Mouse (Mus musculus) heart, adult 8-10 months (tissue): ENCODE measurements at regions not wholly inside any gene's neighbourhood (a gene's known extent, or its start where the extent isn't known, plus 50 kb on each side); places are given as distances from the start of the nearest gene placed in this dataset.

ENCODE experiments used
- DNase-seq: peaks from one replicate; pipeline ENCODE4 v3.0.0; 2022; ENCODE audit warnings: low spot score

DNA sequence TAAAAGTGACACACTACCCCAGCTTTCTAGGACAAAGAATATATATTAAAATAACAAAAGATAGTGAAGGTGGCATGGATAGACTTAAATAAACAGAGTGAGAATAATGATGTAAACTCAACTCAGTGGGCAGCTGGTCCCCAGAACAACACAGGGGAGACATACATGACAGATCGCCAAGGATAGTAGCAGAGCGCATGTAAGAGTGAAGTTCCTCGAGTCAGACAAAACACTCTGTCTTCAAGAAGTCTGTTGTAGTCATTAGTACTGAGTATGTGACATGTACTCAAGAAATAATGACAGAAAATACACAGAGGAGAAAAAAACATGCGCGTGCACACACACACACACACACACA lies 74.8 kb upstream of the Stxbp5l start:
- DNase-seq = no peak

DNA sequence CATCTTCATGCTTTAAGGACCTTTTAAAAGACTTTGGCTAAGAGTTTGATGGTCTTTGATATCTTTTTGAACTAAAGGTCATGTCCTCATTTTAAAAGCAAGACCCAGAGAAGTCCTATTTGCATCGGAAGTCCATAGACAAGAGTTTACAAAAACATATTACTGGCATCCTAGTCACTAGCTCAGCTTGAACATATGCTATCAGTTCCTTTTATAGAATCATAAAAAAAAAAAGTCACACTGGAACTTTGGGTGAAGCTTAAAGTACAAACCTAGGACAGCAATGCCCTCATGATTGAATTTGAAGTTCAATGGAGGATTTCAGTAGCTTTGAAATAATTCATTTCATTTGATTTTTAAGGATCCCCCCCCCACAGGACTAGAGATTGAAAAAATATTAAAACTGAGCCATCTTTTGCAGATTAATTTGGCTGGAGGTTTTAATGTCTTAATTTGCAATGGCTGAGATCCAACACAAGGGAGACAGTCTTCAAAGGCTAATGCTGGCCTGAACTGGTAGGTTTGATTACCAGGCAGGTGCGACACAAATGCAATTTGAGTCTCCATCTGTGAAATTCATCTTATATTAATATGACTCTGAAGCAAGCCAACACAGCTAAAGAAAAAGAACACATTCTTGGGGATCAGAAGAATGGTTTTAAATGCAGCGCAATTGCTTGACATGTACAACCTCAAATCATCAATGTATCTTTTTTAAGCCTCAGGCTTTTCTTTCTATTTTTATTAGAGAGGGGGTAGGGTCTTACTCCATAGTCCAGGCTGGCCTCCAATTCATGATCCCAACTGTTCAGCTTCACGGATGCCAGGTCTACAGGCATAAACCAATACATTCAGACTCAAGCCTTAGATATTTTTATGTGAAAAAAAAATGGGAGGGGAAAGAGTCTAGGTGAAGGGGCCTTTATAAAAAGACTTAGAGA lies 74.1 kb upstream of the Stxbp5l start:
- no peak for DNase-seq

- DNase-seq = no peak
Measured at GRCm38 (mm10) chr16:37455971-37456370, 71.2 kb upstream of the Stxbp5l start.

DNA sequence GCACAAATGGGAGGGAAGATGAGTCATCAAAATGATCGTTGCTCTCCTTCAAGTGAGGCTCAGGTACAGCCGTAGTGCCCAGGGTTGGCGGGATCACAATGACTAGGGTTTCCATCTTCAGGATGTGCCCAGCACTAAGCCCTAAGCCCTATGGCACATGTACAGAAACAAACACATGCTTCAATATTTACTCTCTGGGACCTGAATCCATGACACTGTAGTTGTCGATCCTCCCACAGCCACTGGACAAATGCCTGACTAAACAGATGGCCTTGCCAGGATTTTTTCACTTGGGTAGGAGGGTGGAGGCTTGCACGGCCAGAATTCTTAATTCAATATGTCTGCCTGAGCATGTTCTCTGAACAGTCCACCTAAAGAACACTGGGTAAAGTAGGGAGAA lies 65.1 kb upstream of the Stxbp5l start:
- no peak for DNase-seq

DNA sequence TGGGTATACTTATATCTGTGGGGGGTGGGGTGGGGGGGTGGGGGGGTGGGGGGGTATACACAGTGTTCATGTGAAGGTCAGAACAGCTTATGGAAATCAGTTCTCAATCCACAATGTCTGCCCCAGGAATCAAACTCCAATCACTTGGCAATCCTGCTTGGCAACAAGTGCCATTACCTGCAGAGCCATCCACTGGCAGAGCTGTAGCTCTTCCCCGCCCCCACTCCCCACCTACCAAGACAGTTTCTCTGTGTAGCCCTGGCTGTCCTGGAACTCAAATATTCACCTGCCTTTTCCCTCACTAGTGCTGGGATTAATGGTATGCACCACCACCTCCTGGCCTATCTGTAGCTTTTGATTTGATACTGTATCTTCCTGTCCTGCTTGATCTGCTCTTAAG lies 61.0 kb upstream of the Stxbp5l start:
- no peak for DNase-seq

DNA sequence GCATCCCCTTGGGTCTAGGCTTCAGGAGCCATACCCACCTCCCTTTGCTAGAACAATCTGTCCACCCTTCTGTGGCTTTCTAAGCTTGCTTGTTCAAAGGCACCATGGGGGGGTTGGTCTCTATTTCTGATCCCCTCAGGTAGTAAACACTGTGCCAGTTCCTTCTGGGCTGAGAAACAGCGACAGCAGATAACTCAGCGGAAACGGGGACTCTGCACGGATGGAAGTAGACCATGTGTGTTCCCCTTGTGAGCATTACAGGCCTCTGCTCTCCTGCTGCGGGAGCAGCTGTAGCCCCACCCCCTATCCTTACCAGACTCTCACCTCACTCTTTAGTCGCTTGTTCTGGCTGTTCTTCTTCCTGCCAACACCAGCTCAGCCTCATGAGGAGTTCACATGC lies 58.2 kb upstream of the Stxbp5l start:
- DNase-seq = no peak

GRCm38 (mm10) chr16:37442481-37442880 lies 57.7 kb upstream of the Stxbp5l start:
- DNase-seq = no peak

- DNase-seq = peak; percentile 28
Measured at GRCm38 (mm10) chr16:37440628-37441164, 55.9 kb upstream of the Stxbp5l start.
